Mouse (Mus musculus) ES-E14 (cell line): ENCODE results near the gene Zfp324.

Experiments used
- CHD2 ChIP-seq: IDR thresholded peaks from 2 replicates; pipeline ENCODE4 v1.6.1; 2014; ENCODE audit warnings: mild to moderate bottlenecking, low read depth, low read length, inconsistent platforms
- HCFC1 ChIP-seq: IDR thresholded peaks from 2 replicates; pipeline ENCODE4 v1.6.1; 2012; ENCODE audit warnings: low read length, inconsistent platforms, borderline replicate concordance; ENCODE audit not compliant: insufficient read depth
- MAFK ChIP-seq: IDR thresholded peaks from 2 replicates; pipeline ENCODE4 v1.6.1; 2014; ENCODE audit warnings: mild to moderate bottlenecking, low read depth, low read length, inconsistent platforms; ENCODE audit not compliant: insufficient read depth
- ZC3H11A ChIP-seq: IDR thresholded peaks from 2 replicates; pipeline ENCODE4 v1.6.1; 2012; ENCODE audit warnings: low read depth, mild to moderate bottlenecking, inconsistent platforms, low read length, borderline replicate concordance

GRCm38 (mm10) chr7:12998053-12998452 is 32.4 kb downstream of the Zfp324 start, which contains the start of gene Slc27a5:
- TF ChIP-seq CHD2 (no peak), HCFC1 (no peak), ZC3H11A (no peak), MAFK (no peak)
